Mouse (Mus musculus): Measurements from ENCODE around the gene Ugt2b36. TPM values are rescaled to one million over a fixed set of nuclear protein-coding genes. Genes with fewer than 3 reads are reported as not detected.
A peak's percentile ranks its signal among the peaks of the same experiment; 100 is the strongest.
"Not testable (repeated sequence)": the region's sequence is repeated elsewhere in the genome, so short reads cannot be mapped to it uniquely, and the experiment has no call there.

Ugt2b36 gene
- 19.0 and 19.7 TPM in 2 replicates for polyA plus RNA-seq (2015; fragmentation: Nextera tagmentation; extraction: Ambion mirVana)

DNA sequence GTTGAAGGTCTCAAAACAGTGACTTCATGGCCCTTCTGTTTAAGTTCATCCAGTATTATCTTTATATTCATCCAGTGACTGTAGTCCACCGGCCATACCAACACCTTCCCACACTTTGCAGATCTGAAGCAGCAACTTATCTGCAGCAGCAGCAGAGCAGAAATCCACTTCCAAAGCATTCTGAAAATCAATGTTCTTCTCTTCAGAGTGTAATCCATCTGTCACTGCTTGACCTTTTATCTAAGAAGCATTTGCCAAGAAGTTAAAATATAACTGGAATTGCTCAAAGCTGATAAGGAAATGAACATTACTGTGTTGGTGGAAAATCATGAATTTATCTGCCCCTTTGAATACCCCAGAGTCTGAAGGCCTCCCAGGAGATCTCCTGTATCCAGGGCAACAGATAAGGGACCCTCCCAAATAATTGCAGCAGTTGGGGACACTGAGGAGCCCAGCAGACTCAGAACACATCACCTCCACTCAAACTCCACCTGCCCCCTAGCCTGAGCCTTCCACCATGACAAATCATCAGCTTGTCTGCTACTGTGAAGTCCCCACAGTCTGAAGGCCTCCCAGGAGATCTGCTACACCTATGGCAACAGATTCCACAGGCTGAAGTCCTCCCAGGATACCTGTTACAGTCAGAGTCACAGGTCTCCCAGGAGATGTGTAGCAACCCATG lies at the start of gene Ugt2b36:
TSS of gene Ugt2b36 (minus strand) at position 210 of the 682 bp plus-strand sequence.
- WGBS = 45% methylated on average over 1 of the region's 1 CpGs
- peak; percentile 95 for ATAC-seq

DNA sequence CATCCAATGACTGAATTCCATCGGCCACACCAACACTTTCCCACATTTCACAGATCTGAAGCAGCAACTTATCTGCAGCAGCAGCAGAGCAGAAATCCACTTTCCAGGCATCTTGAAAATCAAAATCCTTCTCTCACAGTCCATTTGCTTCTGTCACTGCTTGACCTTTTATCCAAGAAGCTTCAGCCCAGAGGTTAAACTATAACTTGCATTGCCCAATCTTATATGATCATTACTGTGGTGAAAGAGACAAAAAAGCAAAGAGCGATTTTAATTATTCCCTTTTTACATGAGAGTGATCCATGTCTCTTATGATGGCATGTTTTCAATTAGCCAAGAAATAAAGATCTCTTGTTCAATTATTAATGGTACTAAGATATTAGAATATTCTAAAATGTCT lies 47.8 kb upstream of the Ugt2b36 start, which contains the start of gene Ugt2b5:
TSS of gene Ugt2b5 (minus strand) at position 123 of the 400 bp plus-strand sequence.
- not testable (repeated sequence) for H3K27ac ChIP-seq; H3K36me3 ChIP-seq; H3K9me3 ChIP-seq; H3K4me3 ChIP-seq (replicated peaks); H3K4me1 ChIP-seq (replicated peaks); H3K4me2 ChIP-seq (replicated peaks); H3K9ac ChIP-seq; H3K27me3 ChIP-seq (replicated peaks)
- 76% methylated on average over 2 of the region's 2 CpGs for WGBS
- peak; percentile 52 for ATAC-seq

More for the DNA sequence above, at the start of gene Ugt2b36:
- Histone ChIP-seq H3K36me3 (no peaks in the 10 kb centered on the region), H3K4me3 (replicated peaks) (no peak within 1 kb of the TSS), H3K4me2 (replicated peaks) (no peak within 1 kb of the TSS), H3K27me3 (replicated peaks) (no peaks in the 10 kb centered on the region), H3K9me3 (no peaks in the 10 kb centered on the region), H3K9ac (no peak within 1 kb of the TSS), H3K27ac (peak within 1 kb of the TSS; percentile 54), H3K4me1 (replicated peaks) (no peaks in the 10 kb centered on the region)

GRCm38 (mm10) chr5:87103697-87104096 lies 11.3 kb upstream of the Ugt2b36 start:
- not testable (repeated sequence) for H3K27me3 ChIP-seq (replicated peaks)

DNA sequence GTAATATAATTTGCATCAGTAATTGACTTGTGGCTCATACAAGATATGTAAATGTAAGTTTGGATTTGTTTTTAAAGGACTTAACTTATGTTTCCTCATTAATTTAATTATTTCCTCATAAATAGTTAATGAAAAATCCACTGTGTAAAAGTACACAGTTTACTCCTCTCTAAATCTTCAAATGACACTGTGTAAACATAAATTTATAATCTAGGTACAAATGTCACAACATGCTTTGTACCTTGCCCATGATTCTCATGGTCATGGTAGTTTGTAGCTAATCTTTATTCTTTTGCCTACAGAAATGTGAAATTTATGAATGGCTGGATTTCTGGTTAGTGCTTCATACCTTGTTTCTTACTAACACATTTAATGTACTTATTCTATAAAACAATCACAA lies 1.2 kb downstream of the Ugt2b36 start:
- Histone ChIP-seq H3K4me2 (replicated peaks) (no peak overlapping the region), H3K4me1 (replicated peaks) (no peaks in the 10 kb centered on the region), H3K9ac (no peak overlapping the region), H3K27me3 (replicated peaks) (no peaks in the 10 kb centered on the region), H3K9me3 (no peaks in the 10 kb centered on the region), H3K27ac (no peak overlapping the region), H3K36me3 (no peaks in the 10 kb centered on the region), H3K4me3 (replicated peaks) (no peak overlapping the region)
- ATAC-seq = no peak

More at GRCm38 (mm10) chr5:87103697-87104096, 11.3 kb upstream of the Ugt2b36 start:
- not testable (repeated sequence) for H3K27ac ChIP-seq; H3K9ac ChIP-seq; H3K36me3 ChIP-seq; H3K4me2 ChIP-seq (replicated peaks); H3K4me3 ChIP-seq (replicated peaks); H3K4me1 ChIP-seq (replicated peaks); H3K9me3 ChIP-seq
- 55% methylated on average over 1 of the region's 1 CpGs for WGBS
- peak; percentile 89 for ATAC-seq

- no peak overlapping the region for H3K4me2 ChIP-seq (replicated peaks)
- H3K4me3 ChIP-seq (replicated peaks) = no peak overlapping the region
- no peak for ATAC-seq
- no peaks in the 10 kb centered on the region for H3K36me3 ChIP-seq
- no peak overlapping the region for H3K9ac ChIP-seq
- no peak overlapping the region for H3K27ac ChIP-seq
- H3K9me3 ChIP-seq = no peaks in the 10 kb centered on the region
- H3K4me1 ChIP-seq (replicated peaks) = no peaks in the 10 kb centered on the region
- H3K27me3 ChIP-seq (replicated peaks) = no peaks in the 10 kb centered on the region
These were observed 3.1 kb downstream of the Ugt2b36 start for GRCm38 (mm10) chr5:87089264-87089663.

DNA sequence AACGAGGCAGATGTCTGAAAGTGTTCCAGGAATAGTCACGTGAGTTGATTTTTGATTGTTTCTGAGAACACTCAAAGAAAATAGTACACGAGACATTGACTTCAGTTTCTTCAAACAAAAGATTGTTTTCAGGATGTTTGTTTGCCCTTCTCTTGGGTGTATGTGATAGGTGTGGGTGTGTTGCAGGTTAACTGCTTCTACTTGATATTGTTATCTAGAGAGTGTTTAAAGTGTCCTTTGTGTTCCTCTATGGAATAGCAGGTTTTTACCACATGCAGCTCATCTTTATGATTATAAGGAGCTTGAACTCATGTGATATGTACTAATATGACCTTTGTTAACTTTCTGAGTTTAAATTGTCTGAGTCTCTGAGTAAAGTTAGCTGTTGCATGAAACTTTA lies 6.1 kb downstream of the Ugt2b36 start:
- H3K4me3 ChIP-seq (replicated peaks) = no peak overlapping the region
- 64% methylated on average over 3 of the region's 3 CpGs for WGBS
- H3K9ac ChIP-seq = no peak overlapping the region
- no peaks in the 10 kb centered on the region for H3K36me3 ChIP-seq
- ATAC-seq = 0 out of 2 replicates have a peak, but pooled peaks have one; percentile 53
- no peaks in the 10 kb centered on the region for H3K27me3 ChIP-seq (replicated peaks)
- H3K27ac ChIP-seq = no peak overlapping the region
- no peak overlapping the region for H3K4me2 ChIP-seq (replicated peaks)
- no peaks in the 10 kb centered on the region for H3K9me3 ChIP-seq
- no peaks in the 10 kb centered on the region for H3K4me1 ChIP-seq (replicated peaks)

DNA sequence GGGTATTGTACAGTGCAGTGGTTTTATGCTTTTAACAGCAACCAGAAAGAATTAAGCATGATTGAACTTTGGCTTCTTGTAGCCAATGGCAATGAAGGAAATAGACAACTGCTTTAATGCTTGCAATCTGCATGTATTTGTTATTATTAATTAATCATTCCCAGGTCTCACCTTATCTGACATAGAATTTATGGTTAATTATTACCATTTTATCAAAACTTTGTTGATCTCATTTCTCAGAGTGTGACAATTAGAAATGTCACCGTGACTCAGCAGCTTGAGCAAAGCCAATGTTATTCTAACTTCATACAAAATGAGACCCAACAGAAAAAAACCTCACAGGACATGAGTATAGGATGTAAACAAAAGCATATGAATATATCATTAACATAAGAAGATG lies 61.7 kb downstream of the Ugt2b36 start:
- ATAC-seq = no peak
- Histone ChIP-seq H3K9ac (no peak overlapping the region), H3K9me3 (no peaks in the 10 kb centered on the region), H3K36me3 (no peaks in the 10 kb centered on the region), H3K4me1 (replicated peaks) (no peaks in the 10 kb centered on the region), H3K4me3 (replicated peaks) (no peak overlapping the region), H3K4me2 (replicated peaks) (no peak overlapping the region), H3K27me3 (replicated peaks) (no peaks in the 10 kb centered on the region), H3K27ac (no peak overlapping the region)
- 82% methylated on average over 1 of the region's 1 CpGs for WGBS

GRCm38 (mm10) chr5:87027359-87027758 lies 65.0 kb downstream of the Ugt2b36 start:
- no peaks in the 10 kb centered on the region for H3K27me3 ChIP-seq (replicated peaks)
- no peaks in the 10 kb centered on the region for H3K36me3 ChIP-seq
- no peak overlapping the region for H3K9ac ChIP-seq
- H3K4me1 ChIP-seq (replicated peaks) = no peaks in the 10 kb centered on the region
- no peak overlapping the region for H3K27ac ChIP-seq
- whole genome bisulfite sequencing = 67% methylated on average over 3 of the region's 3 CpGs
- H3K4me3 ChIP-seq (replicated peaks) = no peak overlapping the region
- no peak for ATAC-seq
- H3K4me2 ChIP-seq (replicated peaks) = no peak overlapping the region
- H3K9me3 ChIP-seq = no peaks in the 10 kb centered on the region

Other genes with a start within 250 kb of the Ugt2b36 start
- gene Ugt2b34, start 185.6 kb downstream of the Ugt2b36 start, polyA plus RNA-seq (2015; fragmentation: Nextera tagmentation; extraction: Ambion mirVana) = 142 TPM in 2 replicates
- gene Ugt2b1, start 166.0 kb downstream of the Ugt2b36 start, polyA plus RNA-seq (2015; fragmentation: Nextera tagmentation; extraction: Ambion mirVana) = 0.06 TPM in 1 of 2 replicates, not detected in the other
- gene Ugt2b35, start 91.7 kb downstream of the Ugt2b36 start, polyA plus RNA-seq (2015; fragmentation: Nextera tagmentation; extraction: Ambion mirVana) = 2.9 TPM in 2 replicates
- 60.1 and 62.9 TPM in 2 replicates for gene Ugt2b5, start 47.8 kb upstream of the Ugt2b36 start, polyA plus RNA-seq (2015; fragmentation: Nextera tagmentation; extraction: Ambion mirVana)
- not detected in 2 replicates for gene Ugt2b37, start 162.2 kb upstream of the Ugt2b36 start, polyA plus RNA-seq (2015; fragmentation: Nextera tagmentation; extraction: Ambion mirVana)
- gene Ugt2a3, start 244.6 kb upstream of the Ugt2b36 start, polyA plus RNA-seq (2015; fragmentation: Nextera tagmentation; extraction: Ambion mirVana) = 3.1 and 3.6 TPM in 2 replicates

All from intestine, embryonic 15.5 days (tissue).